Mouse (Mus musculus) neural tube, embryonic 10.5 days (tissue): ENCODE measurements around the gene Abca7.
"Not testable (repeated sequence)": the region's sequence is repeated elsewhere in the genome, so short reads cannot be mapped to it uniquely, and the experiment has no call there.

Experiments
- DNase-seq: peaks from one replicate; pipeline ENCODE4 v3.0.0-alpha.2; 2017; ENCODE audit warnings: low spot score; ENCODE audit errors: extremely low spot score

Gene Abca7

DNA sequence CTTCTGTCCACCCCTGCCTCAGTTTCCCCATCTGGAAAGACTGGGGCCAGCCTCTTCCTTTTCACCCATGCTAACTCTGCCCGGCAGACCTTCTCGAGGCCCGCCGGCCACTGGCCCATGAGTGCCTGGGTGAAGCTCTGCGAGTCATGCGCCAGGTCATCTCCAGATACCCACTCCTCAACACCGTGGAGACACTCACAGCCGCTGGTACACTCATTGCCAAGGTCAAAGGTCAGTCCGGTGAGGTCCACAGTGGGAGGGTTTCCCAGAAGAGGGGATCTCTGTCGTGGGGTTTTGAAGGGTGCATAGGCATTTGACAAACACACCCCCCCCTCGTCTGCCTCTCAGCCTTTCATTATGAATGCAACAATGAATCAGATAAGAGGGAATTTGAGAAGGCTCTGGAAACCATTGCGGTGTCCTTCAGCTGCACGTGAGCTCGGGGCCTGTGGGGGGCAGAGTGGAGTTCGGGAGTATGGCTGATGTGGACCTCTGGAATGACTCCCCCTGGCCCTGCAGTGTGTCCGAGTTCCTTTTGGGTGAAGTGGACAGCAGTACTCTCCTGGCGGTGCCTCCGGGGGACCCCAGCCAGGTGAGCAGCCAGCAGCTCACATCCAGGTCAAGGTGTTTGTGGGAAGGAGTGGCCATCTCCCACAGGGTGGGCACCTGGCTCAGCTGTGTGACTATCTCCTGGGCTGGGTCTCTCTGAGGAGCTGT, 24.5 kb downstream of the Abca7 start:
- no peak for DNase-seq

DNA sequence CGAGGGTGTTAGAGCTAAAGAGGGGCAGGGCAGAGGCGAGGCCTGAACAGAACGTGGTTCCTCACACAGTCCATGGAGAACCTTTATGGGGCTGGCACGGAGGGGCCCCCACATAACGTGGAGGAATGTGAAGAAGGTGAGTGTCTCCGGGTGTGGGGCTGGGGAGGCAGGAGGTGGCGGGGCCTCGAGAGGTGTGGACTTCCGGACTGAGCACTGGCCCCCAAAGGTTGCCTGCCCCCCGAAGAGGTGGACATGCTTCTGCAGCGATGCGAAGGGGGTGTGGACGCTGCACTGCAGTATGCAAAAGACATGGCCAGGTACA, 25.0 kb downstream of the Abca7 start:
- DNase-seq, result no peak

DNA sequence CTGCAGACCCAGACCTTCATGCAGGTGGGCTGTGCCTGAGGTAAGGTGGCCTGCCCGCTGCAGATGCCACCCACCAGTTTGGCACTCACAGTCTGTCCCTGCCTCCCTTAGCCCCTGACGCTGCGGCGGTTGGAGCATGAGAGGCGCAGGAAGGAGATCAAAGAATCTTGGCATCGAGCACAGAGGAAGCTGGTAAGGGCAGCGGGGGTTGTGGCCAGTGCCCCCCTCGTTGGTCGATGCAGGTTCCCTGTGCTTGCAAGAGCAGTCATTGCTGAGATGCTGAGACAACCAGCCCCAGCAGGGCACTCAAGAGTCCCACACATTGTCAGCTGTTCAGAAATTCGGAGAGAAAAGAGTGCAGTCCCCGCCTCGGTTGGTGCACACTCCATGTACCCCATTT, 25.9 kb downstream of the Abca7 start:
- no peak for DNase-seq

DNA sequence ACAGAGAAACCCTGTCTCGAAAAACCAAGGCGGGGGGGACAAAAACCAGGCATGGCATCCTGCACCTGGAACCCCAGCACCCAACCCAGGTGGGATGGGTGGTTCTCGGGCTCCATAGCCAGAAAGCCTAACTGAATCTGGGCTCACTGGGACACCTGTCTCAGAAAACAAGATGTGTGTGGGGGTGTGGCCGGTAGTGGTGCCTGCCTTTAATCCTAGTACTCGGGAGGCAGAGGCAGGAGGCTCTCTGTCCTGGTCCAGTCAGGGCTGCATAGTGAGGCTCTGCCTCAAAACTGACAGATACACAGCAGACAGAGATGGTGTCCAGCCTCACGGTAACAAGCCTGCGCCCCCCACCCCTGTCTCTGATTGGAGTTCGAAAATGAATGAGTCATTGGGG, 26.5 kb downstream of the Abca7 start:
- no peak for DNase-seq

DNA sequence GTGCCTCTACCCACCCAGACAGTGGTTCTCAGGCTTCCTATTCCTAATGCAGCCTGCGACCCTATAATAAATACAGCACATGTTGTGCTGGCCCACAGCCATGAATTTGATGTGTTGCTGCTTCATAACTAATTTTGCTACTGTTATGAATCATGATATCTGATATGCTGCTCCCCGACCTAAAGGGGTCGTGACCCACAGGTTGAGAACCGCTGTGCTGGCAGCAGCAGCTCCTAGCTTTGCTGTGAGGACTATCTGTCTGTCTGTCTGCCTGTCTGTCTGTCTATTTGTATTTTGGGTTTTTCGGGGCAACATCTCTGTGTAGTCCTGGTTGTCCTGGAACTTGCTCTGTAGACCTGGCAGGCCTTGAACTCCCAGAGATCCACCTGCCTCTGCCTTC, 27.5 kb downstream of the Abca7 start:
- no peak for DNase-seq

DNA sequence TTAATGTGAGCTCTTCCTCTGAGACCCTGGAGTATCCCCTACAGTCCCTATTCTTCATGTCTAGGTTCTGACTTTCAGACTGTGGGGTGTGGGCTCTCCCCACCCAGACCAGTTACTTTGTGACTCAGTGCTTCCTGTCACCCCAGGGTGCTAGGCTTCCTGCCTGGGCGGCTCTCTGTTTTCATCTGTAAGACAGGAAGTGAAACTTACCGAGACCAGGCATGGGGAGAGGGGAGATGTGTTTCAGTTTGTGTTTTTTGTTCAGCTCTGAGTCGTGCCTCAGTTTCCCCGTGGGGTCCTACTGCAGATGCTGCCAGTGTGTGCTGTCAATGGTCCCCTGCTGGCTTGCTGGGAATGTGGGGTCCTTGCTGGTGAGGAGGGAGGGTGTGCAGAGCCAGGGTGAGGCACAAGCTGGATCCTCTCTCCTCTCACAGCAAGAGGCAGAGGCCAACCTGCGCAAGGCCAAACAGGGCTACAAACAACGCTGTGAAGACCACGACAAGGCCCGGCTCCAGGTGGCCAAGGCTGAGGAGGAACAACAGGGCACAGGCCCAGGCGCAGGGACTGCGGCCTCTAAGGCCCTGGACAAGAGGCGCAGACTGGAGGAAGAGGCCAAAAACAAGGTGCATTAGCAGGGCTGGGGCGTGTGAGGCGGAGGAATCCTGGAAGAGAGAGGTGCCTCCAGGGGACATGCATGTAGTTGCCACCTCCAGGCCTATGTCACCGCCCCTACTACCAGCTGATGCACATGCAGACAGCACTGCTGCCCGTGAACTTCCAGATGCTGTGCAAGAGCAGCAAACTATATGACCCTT, 28.1 kb downstream of the Abca7 start:
- DNase-seq, result no peak

DNA sequence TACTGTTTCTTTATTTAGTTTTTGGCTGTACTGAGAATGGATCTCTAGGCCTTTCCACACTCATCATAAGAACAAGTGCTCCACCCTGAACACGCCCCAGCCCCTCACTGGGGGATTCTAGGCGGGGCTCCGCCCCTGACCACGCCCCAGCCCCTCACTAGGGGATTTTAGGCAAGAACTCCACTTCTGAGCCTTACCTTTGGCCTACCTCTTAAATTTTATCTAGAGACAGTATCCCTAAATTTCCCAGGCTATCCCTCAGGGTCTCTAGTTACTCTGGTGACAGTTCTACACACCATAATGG, 28.7 kb downstream of the Abca7 start:
- no peak for DNase-seq

DNA sequence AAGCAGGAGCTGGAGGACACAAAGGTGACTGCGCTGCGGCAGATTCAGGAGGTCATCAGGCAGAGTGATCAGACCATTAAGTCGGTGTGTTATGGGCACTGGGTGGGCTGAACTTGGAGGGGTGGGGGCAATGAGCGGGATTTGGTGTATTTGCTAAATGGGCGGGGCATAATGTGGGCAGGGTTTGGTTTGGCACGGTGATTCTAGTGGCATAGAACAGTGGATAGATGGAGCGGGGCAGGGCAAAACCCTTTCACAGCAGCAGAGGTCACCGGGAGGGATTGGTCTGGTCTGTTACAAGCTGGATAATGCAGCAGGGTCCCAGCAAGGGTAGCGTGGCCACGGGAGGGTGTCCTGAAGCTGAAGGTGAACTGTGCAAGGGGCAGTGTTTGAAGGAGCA, 29.2 kb downstream of the Abca7 start:
- no peak for DNase-seq

DNA sequence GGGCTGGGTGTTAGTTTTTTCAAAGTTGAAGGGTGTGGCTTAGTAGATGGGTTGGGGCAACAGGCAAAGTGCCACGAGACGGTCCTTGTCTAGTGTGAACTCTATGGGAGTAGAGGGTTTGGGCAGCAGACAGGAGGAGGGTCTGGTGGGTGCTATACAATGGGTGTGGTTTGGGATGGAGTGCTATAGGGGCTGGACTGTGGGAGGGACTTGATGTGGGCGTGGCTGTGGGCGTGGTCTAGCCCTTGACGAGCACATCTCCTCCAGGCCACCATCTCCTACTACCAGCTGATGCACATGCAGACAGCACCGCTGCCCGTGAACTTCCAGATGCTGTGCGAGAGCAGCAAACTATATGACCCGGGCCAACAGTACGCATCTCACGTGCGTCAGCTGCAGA, 29.6 kb downstream of the Abca7 start:
- DNase-seq, result no peak

DNA sequence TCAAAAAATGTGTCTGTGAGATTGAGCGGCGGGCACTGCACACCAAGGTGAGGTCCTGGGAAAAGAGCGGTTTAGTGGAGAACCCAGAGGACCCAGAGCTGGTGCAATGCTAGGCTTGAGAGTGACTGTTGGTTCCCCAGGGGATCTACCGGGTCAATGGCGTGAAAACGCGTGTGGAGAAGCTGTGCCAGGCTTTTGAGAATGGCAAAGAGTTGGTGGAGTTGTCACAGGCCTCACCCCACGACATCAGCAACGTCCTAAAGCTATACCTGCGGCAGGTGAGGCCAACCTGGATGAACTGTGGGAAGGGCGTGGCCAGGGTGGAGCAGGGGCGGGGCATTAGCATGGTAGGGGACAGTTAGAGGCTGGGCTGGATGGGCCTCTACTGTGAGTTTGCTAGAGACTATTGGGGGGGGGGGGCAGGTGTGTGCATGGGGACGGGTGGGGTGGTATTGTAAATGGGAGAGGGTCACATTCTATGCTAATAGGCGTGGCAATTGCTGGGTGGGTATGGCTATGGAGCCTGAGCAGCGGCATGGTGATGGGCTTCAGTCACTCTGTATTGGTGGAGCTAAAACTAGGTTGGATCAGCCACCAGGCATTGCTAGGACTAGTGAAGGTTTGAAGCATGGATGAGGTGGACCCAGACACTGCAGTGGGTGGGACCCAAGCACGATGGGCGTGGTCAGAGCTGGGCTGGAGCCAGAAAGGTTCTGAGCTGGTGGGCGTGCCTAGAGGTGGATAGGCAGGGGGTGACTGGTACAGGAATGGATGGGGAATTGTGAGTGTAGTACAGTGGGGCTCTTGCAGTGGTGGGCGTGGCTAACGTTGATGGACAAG, 31.6 kb downstream of the Abca7 start:
- no peak for DNase-seq

DNA sequence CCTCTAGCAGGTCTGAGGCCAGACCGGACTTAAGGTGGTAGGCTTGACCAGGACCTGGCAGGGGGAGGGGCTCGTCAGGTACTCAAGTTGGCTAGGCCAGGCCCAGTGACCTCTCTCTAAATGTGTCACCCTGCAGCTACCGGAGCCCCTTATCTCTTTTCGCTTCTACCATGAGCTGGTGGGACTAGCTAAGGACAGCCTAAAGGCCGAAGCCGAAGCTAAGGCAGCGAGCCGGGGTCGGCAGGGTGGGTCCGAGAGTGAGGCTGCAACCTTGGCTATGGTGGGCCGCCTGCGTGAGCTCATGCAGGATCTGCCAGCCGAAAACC, 32.2 kb downstream of the Abca7 start:
- no peak for DNase-seq

DNA sequence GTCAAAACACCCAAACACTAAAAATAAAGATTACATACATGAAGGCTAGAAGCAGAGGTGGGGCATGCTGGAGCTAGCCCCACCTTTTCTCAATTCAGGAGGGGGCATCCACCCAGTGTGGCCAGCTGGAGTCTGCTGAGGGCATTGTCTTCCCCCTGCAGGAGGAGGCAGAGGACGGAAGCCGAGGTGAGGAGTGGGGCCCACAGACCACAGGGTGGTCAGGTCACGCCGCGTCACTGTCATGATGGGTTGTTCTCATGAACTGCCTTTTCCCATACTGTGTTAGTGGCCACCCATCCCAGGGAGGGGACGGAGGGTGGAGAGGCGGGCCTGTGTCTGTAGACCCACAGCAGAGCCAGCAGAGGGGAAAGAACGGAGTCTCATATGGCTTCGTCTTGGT, 33.9 kb downstream of the Abca7 start:
- DNase-seq, result no peak

DNA sequence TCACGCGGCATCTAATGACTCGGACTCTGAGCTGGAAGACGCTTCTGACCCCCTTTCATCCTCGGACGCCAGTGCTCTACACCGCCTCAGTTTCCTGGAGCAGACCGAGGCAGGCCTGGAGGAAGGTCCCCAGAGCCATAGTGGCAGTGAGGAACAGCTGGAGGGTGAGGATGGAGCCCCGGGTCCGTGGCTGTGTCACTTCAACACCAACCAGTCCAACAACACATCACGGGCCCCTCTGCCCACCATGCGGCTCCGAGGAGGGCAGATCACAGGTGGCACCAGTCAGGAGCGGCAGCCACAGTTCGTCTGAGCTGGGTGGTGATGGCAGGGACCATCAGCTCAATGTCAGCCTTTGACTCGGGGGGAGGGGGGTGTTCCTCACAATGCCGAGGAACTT, 34.4 kb downstream of the Abca7 start:
- DNase-seq, result no peak

DNA sequence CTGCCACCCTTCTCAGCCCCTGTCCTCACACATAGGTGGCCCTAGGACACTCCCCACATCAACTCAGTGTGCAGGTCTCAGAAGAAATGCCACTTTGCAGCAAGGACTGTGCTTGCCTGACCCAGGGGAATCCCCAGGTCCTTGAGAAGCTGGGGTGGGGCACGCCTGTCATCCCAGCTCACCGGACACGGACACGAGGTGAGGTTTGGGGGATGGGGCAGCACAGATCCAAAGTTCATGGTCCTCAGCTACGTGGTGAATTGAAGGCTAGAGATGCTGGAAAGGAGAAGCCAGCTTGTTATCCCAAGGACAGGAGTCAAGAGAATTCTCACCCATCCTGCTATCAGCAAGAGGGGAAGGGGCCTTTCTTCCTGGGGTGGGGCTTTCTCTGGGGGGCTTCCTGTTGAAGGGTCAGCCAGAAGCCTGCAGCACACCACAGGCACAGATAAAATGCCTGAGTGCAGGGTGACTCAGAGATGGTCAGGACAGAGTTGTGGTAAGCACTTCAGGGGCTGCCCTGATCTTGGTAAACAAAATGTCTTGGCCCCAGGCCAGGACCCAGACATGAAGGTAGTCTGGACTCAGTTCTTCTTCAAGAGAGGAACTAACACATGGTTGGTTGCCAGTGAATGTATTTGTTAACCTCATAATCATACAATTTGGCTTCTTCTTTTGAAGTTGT, 36.6 kb downstream of the Abca7 start:
- no peak for DNase-seq

DNA sequence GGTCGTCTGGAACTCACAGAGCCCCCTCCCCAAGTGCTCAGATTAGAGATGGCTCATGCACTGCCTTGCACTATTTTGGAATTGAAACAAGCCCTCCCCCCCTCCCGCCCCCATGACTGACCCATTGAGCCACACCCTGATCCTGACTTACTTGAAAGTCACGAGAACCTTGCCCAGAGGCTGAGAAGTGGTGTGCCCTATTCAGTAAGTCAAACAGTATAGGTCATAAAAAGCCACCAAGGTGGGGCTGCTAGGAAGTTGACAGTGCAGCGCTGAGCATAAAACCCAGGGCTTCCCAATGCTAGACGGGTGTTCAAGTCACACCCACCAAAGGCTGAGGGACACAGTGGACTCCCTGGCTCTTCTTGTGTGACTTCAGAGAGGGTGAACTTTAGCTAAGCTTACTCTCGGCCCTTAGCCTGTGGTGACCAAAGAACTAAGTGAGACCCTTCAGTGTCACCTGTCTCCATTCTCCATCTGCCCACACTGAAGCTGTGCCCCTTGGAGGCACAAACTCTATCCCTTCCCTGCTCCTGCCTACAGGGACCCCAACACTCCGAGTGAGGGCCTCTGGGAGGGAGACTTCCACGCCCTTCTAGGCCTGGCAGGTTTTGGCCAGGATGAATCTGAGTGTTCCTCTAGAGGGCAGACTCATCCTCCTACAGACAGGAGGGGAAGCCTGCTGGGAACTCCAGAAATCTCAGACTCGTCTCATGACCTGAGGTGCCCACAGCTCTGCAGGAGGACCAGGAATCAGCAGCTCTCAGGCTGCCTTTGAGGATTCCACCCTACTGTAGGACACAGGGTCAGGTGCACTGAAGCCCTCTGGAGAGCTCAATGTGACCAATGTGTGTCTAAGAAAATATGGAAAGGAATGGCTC, 37.5 kb downstream of the Abca7 start:
- DNase-seq, result no peak

DNA sequence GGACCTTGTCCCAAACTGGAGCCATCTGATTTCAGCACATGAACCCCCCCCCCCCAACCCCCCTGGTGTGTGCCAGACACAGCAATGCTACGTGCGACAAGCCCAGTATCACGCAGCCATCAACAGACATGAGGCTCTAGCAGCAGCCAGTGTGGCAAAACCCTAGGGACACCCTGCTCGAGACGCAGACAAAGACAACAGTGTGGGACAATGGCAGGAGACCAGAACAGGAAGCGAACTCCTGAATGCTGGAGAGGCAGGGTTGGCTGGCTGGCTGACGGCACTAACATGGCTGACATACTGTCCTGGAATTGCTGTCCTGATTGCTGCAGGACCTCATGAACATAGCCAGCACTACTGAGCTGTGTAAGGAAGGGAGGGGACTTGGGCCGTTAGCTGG, 38.9 kb downstream of the Abca7 start:
- DNase-seq, result no peak

DNA sequence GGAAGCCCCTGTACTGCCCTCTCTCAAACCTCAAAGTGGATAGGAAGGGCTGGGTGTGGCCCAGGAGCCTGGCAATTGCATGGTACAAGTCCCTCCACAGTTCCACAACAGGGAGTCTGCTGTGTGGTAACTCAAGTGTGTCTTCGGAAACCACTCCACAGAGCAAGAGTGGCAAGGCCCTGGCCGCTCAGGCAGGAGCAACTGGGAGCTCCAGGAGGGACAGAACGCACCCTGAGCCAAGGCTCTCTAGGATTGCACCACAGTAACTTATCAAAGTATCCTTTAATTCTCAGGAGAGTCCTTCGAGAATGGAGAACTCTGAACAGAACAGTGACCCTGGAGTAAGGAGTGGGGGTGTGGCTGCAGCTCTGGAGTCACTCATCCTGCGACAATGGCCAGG, 39.4 kb downstream of the Abca7 start:
- no peak for DNase-seq

DNA sequence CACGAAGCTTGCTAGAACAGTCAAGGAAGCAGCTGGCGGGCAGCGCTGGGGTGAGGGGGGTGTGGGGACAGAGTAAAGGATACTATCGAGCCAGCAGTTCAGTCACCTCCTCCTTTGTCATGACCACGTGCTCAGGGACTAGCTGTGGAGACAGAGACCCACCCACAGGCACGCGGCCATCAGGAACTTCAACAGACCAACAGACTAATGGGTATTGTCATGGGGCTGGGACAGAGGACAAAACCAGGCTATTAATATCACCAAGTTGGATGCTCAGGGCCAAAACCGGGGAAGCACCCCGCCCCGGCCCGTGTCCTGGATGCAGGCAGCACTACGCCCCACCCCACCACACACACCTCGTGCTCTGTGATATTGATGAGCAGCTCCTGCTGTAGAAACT, 40.5 kb downstream of the Abca7 start:
- no peak for DNase-seq

DNA sequence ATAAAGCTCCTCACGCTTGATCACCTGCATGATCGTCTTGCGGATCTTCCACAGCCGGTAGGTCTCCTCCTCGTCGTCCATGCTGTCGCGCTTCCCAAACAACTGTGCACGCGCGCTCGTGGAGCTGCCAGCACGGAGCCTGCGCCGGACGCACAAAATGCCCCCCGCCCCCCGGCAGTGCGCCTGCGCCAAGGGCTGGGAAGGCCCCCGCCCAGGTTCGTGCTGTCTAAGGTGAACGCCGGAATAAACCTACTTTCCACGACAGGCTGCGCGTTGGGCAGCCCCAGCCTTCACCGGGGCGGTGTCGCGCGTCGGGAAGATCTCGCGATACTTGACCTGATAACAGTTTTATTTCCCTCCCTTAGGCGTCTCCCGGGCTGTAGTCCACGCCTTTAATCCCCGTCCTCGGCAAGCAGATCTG, 43.3 kb downstream of the Abca7 start, which contains the start of gene Polr2e:
Polr2e (minus strand) TSS at position 237 of the 421 bp plus-strand sequence.
- peak; percentile 98 for DNase-seq

DNA sequence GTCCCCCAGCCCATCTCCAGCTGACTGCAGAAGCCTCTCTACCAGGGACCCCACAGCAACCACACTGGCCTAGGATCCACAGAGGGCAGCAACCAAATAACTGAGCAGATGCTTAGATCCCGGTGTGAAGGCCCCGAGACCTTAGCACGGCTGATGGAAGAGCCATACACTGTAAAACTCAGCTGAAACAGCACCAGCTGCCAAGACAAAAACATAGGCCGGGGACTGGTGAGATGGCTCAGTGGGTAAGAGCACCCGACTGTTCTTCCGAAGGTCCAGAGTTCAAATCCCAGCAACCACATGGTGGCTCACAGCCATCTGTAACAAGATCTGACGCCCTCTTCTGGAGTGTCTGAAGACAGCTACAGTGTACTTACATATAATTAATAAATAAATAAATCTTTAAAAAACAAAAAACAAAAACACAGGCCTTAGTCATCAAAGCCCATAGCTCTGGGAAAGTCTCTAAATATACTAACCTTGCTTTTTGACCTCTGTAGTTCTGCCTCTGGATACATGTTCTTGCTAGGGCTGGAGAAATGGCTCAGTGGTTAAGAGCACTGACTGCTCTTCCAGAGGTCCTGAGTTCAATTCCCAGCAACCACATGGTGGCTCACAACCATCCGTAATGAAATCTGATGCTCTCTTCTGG, 45.2 kb downstream of the Abca7 start:
- not testable (repeated sequence) for DNase-seq
